Mouse (Mus musculus) limb, embryonic 11.5 days (tissue): ENCODE results near the gene Dcun1d2. TPM values are rescaled to one million over a fixed set of nuclear protein-coding genes. Genes with fewer than 3 reads are reported as not detected.

ENCODE experiments used
- ATAC-seq: fragments of 200-750 bp; cut with Nextera tagmentation; 2 replicates; pipeline ENCODE4 v1.8.0; 2017; ENCODE audit warnings: low read depth; ENCODE audit not compliant: insufficient number of reproducible peaks, low FRiP score, low TSS enrichment
- DNase-seq: peaks from one replicate; pipeline ENCODE4 v3.0.0-alpha.2; 2015; ENCODE audit warnings: low spot score
- H3K27ac ChIP-seq: fragments of 300-500 bp; sonication (generic); replicated peaks from 2 replicates; pipeline ENCODE4 v1.5.1; 2014; ENCODE audit warnings: low read depth, mild to moderate bottlenecking, low read length
- H3K27me3 ChIP-seq: fragments of 300-500 bp; sonication (generic); 2 replicates; pipeline ENCODE4 v1.6.1; 2014; ENCODE audit warnings: mild to moderate bottlenecking, low read length, mixed read lengths; ENCODE audit not compliant: control insufficient read depth, insufficient read depth
- H3K36me3 ChIP-seq: fragments of 300-500 bp; sonication (generic); 2 replicates; pipeline ENCODE4 v1.6.1; 2014; ENCODE audit warnings: mild to moderate bottlenecking, low read length, moderate library complexity, mixed read lengths; ENCODE audit not compliant: control insufficient read depth, insufficient read depth
- H3K4me1 ChIP-seq: fragments of 300-500 bp; sonication (generic); 2 replicates; pipeline ENCODE4 v1.6.1; 2014; ENCODE audit warnings: low read length, mixed read lengths; ENCODE audit not compliant: control insufficient read depth, insufficient read depth
- H3K4me2 ChIP-seq: fragments of 300-500 bp; sonication (generic); 2 replicates; pipeline ENCODE4 v1.6.1; 2014; ENCODE audit warnings: low read depth, mild to moderate bottlenecking, moderate library complexity; ENCODE audit not compliant: severe bottlenecking
- H3K4me3 ChIP-seq: fragments of 300-500 bp; sonication (generic); 2 replicates; pipeline ENCODE4 v1.5.1; 2014; ENCODE audit warnings: low read depth, low read length
- H3K9ac ChIP-seq: fragments of 300-500 bp; sonication (generic); 2 replicates; pipeline ENCODE4 v1.6.1; 2014; ENCODE audit warnings: mild to moderate bottlenecking, low read length
- H3K9me3 ChIP-seq: fragments of 300-500 bp; sonication (generic); 2 replicates; pipeline ENCODE4 v1.6.1; 2016; ENCODE audit warnings: low read length; ENCODE audit not compliant: control insufficient read depth
- WGBS: fragments of 180-500 bp; shearing (Covaris S2); extraction: QIAGEN DNeasy Blood & Tissue Kit; methylation state at CpG from one replicate; pipeline ENCODE4 v1.1.7; 2014; 5-methylcytosine and 5-hydroxymethylcytosine counted together
- polyA plus RNA-seq: library from polyadenylated mRNA; unstranded; fragments of >200 nt; fragmentation: Nextera tagmentation; extraction: Ambion mirVana; gene quantifications from 2 replicates; pipeline ENCODE4 v1.2.1, GENCODE M21; 2014

The Dcun1d2 gene
- polyA plus RNA-seq, 1 experiment from 2014 or later: 28.7 TPM

DNA sequence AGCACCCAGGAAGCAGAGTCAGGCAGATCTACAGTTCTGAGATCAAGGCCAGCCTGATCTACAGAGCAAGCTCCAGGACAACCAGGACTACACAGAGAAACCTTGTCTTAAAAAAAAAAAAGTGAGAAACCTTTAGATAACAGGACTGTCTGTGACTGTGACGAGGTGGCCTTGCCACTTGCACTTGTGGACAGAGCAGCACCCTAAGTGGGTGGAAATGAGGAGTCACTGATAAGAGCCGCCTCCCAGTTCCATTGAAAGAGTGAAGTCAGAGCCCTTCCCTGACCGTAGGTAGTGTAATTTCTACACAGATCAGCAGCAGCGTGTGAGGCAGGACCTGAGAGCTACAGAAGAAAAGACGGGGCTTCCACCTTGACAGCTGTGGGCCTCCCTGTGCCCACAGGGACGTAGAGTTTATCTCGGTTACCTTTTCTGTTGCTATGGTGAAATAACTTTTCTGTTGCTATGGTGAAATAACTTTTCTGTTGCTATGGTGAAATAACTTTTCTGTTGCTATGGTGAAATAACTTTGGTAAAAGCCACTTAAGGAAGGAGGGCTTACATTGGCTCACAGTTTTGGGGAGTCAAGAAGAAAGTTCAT is 18.5 kb upstream of the Dcun1d2 start:
- no peaks in the 10 kb centered on the region for H3K27me3 ChIP-seq
- ATAC-seq (no peak), DNase-seq (no peak)
- H3K4me1 ChIP-seq: no peaks in the 10 kb centered on the region
- H3K27ac ChIP-seq: no peak overlapping the region
- no peak overlapping the region for H3K4me3 ChIP-seq
- H3K9me3 ChIP-seq: no peaks in the 10 kb centered on the region
- H3K9ac ChIP-seq: no peak overlapping the region
- H3K4me2 ChIP-seq: no peak overlapping the region
- WGBS: 87% methylated on average over 7 of the region's 7 CpGs
- peaks cover 6% of the 10 kb centered on the region; the same call in 1 of the 2 replicates for H3K36me3 ChIP-seq

DNA sequence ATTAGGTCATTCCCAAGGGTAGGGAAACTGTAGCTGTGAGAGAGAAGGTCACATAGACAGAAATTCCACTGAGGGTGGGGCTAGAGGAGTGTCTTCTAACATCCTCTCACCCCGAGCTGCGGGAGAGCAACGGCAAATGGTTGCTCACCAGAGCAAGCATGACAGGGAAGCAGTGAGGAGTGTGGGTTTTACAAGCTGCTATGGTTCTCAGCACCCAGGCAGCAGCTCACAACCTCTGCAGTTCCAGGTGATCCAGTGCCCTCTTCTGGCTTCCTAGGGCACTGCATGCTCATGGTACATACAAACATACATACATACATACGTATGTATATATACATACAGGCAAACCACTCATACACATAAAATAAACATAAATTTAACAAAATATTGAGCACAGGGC is 18.0 kb upstream of the Dcun1d2 start:
- ATAC-seq (no peak), DNase-seq (no peak)
- Histone ChIP-seq H3K9ac (no peak overlapping the region), H3K4me1 (no peaks in the 10 kb centered on the region), H3K9me3 (no peaks in the 10 kb centered on the region), H3K4me2 (no peak overlapping the region), H3K36me3 (peaks cover 6% of the 10 kb centered on the region; the same call in 1 of the 2 replicates), H3K27me3 (no peaks in the 10 kb centered on the region), H3K27ac (no peak overlapping the region), H3K4me3 (no peak overlapping the region)
- WGBS: 92% methylated on average over 4 of the region's 4 CpGs

DNA sequence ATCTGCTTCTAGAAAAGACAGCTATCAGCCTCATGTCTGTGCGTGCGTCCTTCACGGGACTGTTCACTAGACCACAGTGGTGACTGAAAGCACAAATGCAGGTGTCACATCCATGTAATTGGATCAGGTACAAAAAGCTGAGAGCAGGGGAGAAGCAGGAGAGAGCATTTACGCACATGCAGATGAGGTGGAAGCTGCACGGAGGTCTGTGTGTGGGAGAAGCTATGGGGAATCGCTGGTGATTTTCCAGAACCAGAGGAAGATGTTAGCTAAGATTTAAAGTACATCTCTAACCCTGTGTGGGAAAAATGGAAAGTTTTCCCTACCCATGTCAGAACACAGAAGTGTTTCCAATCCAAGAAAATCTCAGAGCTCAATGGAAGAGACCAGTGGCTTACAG is 17.5 kb upstream of the Dcun1d2 start:
- H3K9ac ChIP-seq: no peak overlapping the region
- H3K4me2 ChIP-seq: no peak overlapping the region
- ATAC-seq: no peak
- no peak overlapping the region for H3K4me3 ChIP-seq
- no peaks in the 10 kb centered on the region for H3K4me1 ChIP-seq
- H3K9me3 ChIP-seq: no peaks in the 10 kb centered on the region
- no peak overlapping the region for H3K27ac ChIP-seq
- 94% methylated on average over 6 of the region's 6 CpGs for whole genome bisulfite sequencing
- no peaks in the 10 kb centered on the region for H3K27me3 ChIP-seq
- no peak for DNase-seq
- peaks cover 6% of the 10 kb centered on the region; the same call in 1 of the 2 replicates for H3K36me3 ChIP-seq

DNA sequence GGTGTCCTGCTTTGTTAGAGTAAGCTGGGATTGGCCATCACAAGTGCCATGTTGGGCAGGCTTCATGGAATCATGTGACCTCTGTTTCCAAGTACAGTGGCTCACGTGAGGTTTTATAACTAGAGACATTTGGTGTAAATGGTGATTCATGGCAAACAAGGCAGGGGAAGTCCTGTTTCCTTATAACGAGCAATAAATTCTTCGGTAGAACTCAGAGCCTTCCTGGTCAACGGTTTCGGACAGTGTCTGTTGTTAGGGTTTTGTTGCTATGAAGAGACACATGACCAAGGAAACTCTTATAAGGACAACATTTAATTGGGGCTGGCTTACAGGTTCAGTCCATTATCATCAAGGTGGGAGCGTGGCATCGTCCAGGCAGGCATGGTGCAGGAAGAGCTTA is 13.1 kb upstream of the Dcun1d2 start:
- Histone ChIP-seq H3K4me3 (no peak overlapping the region), H3K27ac (no peak overlapping the region), H3K36me3 (peaks cover 14% of the 10 kb centered on the region), H3K27me3 (no peaks in the 10 kb centered on the region), H3K4me1 (no peaks in the 10 kb centered on the region), H3K9ac (no peak overlapping the region), H3K9me3 (no peaks in the 10 kb centered on the region), H3K4me2 (no peak overlapping the region)
- WGBS: 85% methylated on average over 7 of the region's 7 CpGs
- ATAC-seq (no peak), DNase-seq (no peak)

DNA sequence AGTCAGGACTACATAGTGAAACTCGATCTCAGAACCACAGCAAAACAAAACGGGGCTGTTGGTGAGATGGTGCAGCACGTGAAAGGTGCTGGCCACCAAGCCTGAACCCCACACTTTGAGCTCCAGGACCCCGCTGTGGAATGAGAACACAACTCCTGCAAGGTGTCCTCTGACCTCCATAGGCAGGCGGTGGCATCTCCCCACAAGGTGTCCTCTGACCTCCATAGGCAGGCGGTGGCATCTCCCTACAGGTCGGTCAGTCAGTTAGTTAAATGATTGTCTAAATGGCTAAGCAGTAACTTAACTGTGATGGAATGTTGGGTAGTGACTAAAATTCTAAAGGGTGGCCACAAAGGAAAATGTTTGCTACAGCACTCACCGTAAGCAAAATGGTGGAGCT is 11.6 kb upstream of the Dcun1d2 start:
- no peak overlapping the region for H3K27ac ChIP-seq
- H3K4me3 ChIP-seq: no peak overlapping the region
- H3K9ac ChIP-seq: no peak overlapping the region
- ATAC-seq (no peak), DNase-seq (no peak)
- H3K27me3 ChIP-seq: no peaks in the 10 kb centered on the region
- WGBS: 93% methylated on average over 8 of the region's 8 CpGs
- no peak overlapping the region for H3K4me2 ChIP-seq
- H3K4me1 ChIP-seq: no peaks in the 10 kb centered on the region
- H3K36me3 ChIP-seq: peaks cover 16% of the 10 kb centered on the region
- no peaks in the 10 kb centered on the region for H3K9me3 ChIP-seq

DNA sequence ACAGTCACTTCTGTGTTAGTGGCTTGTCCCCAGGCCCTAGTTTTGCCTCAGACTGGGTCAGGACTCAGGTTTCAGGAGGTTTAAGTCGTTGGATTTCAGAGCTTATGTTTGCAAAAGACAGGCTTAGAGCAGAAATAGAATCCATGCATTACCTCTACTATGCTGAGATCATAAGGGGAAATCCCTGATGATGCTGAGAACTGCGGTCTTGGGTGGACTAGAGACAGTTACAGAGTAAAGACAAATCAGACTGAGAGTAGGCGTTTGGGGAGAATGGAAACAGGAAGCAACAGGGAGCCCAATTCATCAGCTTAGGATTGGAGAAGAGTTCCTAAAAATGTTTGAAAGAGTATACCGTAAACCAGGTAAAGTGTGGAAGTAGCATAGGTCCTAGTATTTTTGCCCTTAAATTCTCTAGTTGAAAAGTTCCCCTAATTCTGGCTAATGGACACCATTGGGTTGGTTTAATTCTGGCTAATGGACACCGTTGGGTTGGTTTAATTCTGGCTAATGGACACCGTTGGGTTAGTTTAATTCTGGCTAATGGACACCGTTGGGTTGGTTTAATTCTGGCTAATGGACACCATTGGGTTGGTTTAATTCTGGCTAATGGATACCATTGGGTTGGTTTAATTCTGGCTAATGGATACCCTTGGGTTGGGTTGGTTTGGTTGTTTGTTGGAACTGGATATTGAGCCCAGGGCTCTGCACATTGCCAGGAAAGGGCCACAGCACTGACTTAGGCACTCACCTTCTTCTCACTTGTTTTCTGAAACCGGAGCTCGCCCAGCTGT is 5.9 kb upstream of the Dcun1d2 start:
- Histone ChIP-seq H3K27ac (no peak overlapping the region), H3K36me3 (peaks cover 8% of the 10 kb centered on the region; the same call in 1 of the 2 replicates), H3K4me3 (no peak overlapping the region), H3K9ac (no peak overlapping the region), H3K27me3 (no peaks in the 10 kb centered on the region), H3K9me3 (no peaks in the 10 kb centered on the region), H3K4me1 (no peaks in the 10 kb centered on the region), H3K4me2 (no peak overlapping the region)
- 90% methylated on average over 9 of the region's 9 CpGs for WGBS
- ATAC-seq (no peak), DNase-seq (no peak)

DNA sequence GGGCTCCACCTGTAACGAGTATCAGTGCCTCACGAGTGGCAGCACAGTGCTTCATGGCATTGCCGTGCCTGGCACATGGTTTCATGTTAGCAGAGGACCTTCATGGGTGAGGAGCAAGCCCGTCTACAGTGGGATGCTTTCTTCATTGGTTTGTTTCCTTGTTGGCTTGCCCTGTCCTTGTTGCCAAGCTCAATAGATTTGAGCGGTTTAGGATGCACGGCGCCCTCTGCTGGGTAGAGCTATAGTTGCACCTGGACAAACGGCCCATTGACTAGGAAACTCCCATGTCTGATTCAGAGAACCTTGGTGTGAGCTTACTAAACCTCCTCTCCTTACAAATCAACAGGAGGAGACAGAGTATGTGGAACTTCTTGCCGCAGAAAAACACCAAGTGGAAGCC is 4.4 kb upstream of the Dcun1d2 start:
- Histone ChIP-seq H3K4me2 (no peak overlapping the region), H3K27me3 (no peaks in the 10 kb centered on the region), H3K27ac (no peak overlapping the region), H3K4me3 (no peak overlapping the region), H3K9ac (no peak overlapping the region), H3K9me3 (no peaks in the 10 kb centered on the region), H3K36me3 (peaks cover 8% of the 10 kb centered on the region; the same call in 1 of the 2 replicates), H3K4me1 (no peaks in the 10 kb centered on the region)
- DNase-seq (peak; percentile 87), ATAC-seq (no peak)
- 23% methylated on average over 9 of the region's 9 CpGs for WGBS

DNA sequence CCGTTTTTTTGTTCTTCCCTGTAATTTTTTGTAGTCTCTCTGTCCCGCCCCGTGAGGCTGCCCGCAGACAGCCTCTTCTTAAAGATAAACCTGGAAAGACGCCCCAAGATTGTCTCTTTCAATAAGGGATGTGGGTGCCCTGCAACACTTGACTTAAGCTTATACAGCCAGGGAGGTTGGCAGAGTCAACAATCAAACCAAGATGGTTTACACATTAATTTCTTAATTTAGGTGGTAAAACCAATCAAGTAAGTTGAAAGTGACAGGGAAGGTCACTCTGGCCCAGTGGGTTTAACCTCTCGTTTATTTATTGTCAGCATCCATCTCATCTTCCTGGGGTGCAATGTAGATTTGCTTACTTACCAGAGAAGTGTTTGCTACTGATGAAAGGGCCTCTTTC is 715 bp upstream of the Dcun1d2 start:
- WGBS: 5% methylated on average over 6 of the region's 6 CpGs
- H3K9me3 ChIP-seq: no peaks in the 10 kb centered on the region
- peak overlapping the region; percentile 85 for H3K4me2 ChIP-seq
- peaks cover 6% of the 10 kb centered on the region for H3K4me1 ChIP-seq
- DNase-seq (no peak), ATAC-seq (no peak)
- no peaks in the 10 kb centered on the region for H3K36me3 ChIP-seq
- peak overlapping the region; percentile 57 for H3K9ac ChIP-seq
- H3K27ac ChIP-seq: no peak overlapping the region
- H3K4me3 ChIP-seq: peak overlapping the region; percentile 72
- H3K27me3 ChIP-seq: no peaks in the 10 kb centered on the region
